Mouse (Mus musculus) intestine, postnatal 0 days (tissue): ENCODE measurements around the gene Ugt1a10. TPM values are rescaled to one million over a fixed set of nuclear protein-coding genes. Genes with fewer than 3 reads are reported as not detected.

Experiments
- ATAC-seq: fragments of 200-750 bp; cut with Nextera tagmentation; 2 replicates; pipeline ENCODE4 v1.8.0; 2017; ENCODE audit warnings: mild to moderate bottlenecking, moderate TSS enrichment, moderate library complexity
- H3K27ac ChIP-seq: fragments of 300-500 bp; sonication (generic); 2 replicates; pipeline ENCODE4 v1.5.1; 2014; ENCODE audit warnings: mild to moderate bottlenecking, low read depth, low read length, moderate library complexity
- H3K27me3 ChIP-seq: fragments of 300-500 bp; sonication (generic); replicated peaks from 2 replicates; pipeline ENCODE4 v1.6.1; 2014; ENCODE audit warnings: low read length, mixed read lengths; ENCODE audit not compliant: control insufficient read depth, insufficient read depth
- H3K36me3 ChIP-seq: fragments of 300-500 bp; sonication (generic); 2 replicates; pipeline ENCODE4 v1.6.1; 2014; ENCODE audit warnings: mild to moderate bottlenecking, moderate library complexity; ENCODE audit not compliant: control insufficient read depth, insufficient read depth
- H3K4me1 ChIP-seq: fragments of 300-500 bp; sonication (generic); replicated peaks from 2 replicates; pipeline ENCODE4 v1.6.1; 2014; ENCODE audit warnings: antibody characterized with exemption, low read length, mixed read lengths; ENCODE audit not compliant: control insufficient read depth, insufficient read depth
- H3K4me2 ChIP-seq: fragments of 300-500 bp; sonication (generic); replicated peaks from 2 replicates; pipeline ENCODE4 v1.6.1; 2014; ENCODE audit warnings: low read depth, mild to moderate bottlenecking, moderate library complexity
- H3K4me3 ChIP-seq: fragments of 300-500 bp; sonication (generic); 2 replicates; pipeline ENCODE4 v1.5.1; 2014; ENCODE audit warnings: low read depth, low read length
- H3K9ac ChIP-seq: fragments of 300-500 bp; sonication (generic); 2 replicates; pipeline ENCODE4 v1.6.1; 2014; ENCODE audit warnings: mild to moderate bottlenecking, low read depth, low read length
- H3K9me3 ChIP-seq: fragments of 300-500 bp; sonication (generic); 2 replicates; pipeline ENCODE4 v1.6.1; 2016; ENCODE audit warnings: mixed run types; ENCODE audit not compliant: control insufficient read depth
- CTCF ChIP-seq: sonication (generic); IDR thresholded peaks from 2 replicates; pipeline ENCODE4 v1.5.1; 2016; ENCODE audit warnings: low read depth, mild to moderate bottlenecking, control low read depth, antibody characterized with exemption, moderate library complexity
- WGBS: fragments of 180-500 bp; shearing (Covaris S2); extraction: QIAGEN DNeasy Blood & Tissue Kit; methylation state at CpG from one replicate; pipeline ENCODE4 v1.1.7; 2014; 5-methylcytosine and 5-hydroxymethylcytosine counted together
- polyA plus RNA-seq: library from polyadenylated mRNA; unstranded; fragments of >200 nt; fragmentation: Nextera tagmentation; extraction: Ambion mirVana; gene quantifications from 2 replicates; pipeline ENCODE4 v1.2.1, GENCODE M21; 2015

The Ugt1a10 gene
- 0.05 and 0.22 TPM in 2 replicates for polyA plus RNA-seq

- WGBS, result 54% methylated on average over 1 of the region's 1 CpGs
- no peak for ATAC-seq
- Histone ChIP-seq H3K4me3 (no peak within 1 kb of the TSS), H3K4me2 (no peak within 1 kb of the TSS), H3K27me3 (no peaks in the 10 kb centered on the region), H3K27ac (no peak within 1 kb of the TSS), H3K9ac (no peak within 1 kb of the TSS), H3K36me3 (no peaks in the 10 kb centered on the region), H3K4me1 (no peaks in the 10 kb centered on the region), H3K9me3 (no peaks in the 10 kb centered on the region)
- no peak for TF ChIP-seq CTCF
Observed at GRCm38 (mm10) chr1:88055088-88055487, at the start of gene Ugt1a10. Ugt1a10 (plus strand) TSS chr1:88055388.

- 5% methylated on average over 5 of the region's 5 CpGs for WGBS
- Histone ChIP-seq H3K4me3 (peak overlapping the region; percentile 69), H3K9ac (peak overlapping the region; percentile 88), H3K4me2 (peak overlapping the region; percentile 75), H3K27ac (peak overlapping the region; percentile 90), H3K4me1 (peaks cover 8% of the 10 kb centered on the region; the same call in 1 of the 2 replicates), H3K36me3 (peaks cover 12% of the 10 kb centered on the region; the same call in 1 of the 2 replicates), H3K9me3 (no peaks in the 10 kb centered on the region), H3K27me3 (no peaks in the 10 kb centered on the region)
- no peak for TF ChIP-seq CTCF
- peak; percentile 30; the same call in 1 of the 2 replicates for ATAC-seq
Observed at GRCm38 (mm10) chr1:88007692-88008210, 47.4 kb upstream of the Ugt1a10 start.

- no peak for TF ChIP-seq CTCF
- WGBS, result under 1% methylated on average over 43 of the region's 45 CpGs
- peak; percentile 75 for ATAC-seq
Observed at GRCm38 (mm10) chr1:88008211-88008697, 46.9 kb upstream of the Ugt1a10 start, which contains the start of gene Usp40. Usp40 (minus strand) TSS chr1:88008551.

GRCm38 (mm10) chr1:88008735-88009134, 46.5 kb upstream of the Ugt1a10 start:
- H3K4me2 ChIP-seq, result peak overlapping the region; percentile 75
- no peaks in the 10 kb centered on the region for H3K9me3 ChIP-seq
- 45% methylated on average over 4 of the region's 4 CpGs for WGBS
- peak overlapping the region; percentile 69 for H3K4me3 ChIP-seq
- H3K4me1 ChIP-seq, result peaks cover 8% of the 10 kb centered on the region; the same call in 1 of the 2 replicates
- H3K27ac ChIP-seq, result no peak overlapping the region
- no peaks in the 10 kb centered on the region for H3K27me3 ChIP-seq
- no peak for TF ChIP-seq CTCF
- ATAC-seq, result no peak
- H3K36me3 ChIP-seq, result 0 out of 2 replicates have a peak, but pooled peaks cover 3% of the 10 kb centered on the region
- no peak overlapping the region; the same call in 1 of the 2 replicates for H3K9ac ChIP-seq

More at GRCm38 (mm10) chr1:88008211-88008697, 46.9 kb upstream of the Ugt1a10 start, which contains the start of gene Usp40:
- H3K27me3 ChIP-seq, result no peaks in the 10 kb centered on the region
- no peaks in the 10 kb centered on the region for H3K9me3 ChIP-seq
- H3K4me1 ChIP-seq, result peaks cover 8% of the 10 kb centered on the region; the same call in 1 of the 2 replicates
- peak within 1 kb of the TSS; percentile 69 for H3K4me3 ChIP-seq
- H3K27ac ChIP-seq, result peak within 1 kb of the TSS; percentile 90
- peaks cover 7% of the 10 kb centered on the region; the same call in 1 of the 2 replicates for H3K36me3 ChIP-seq
- peak within 1 kb of the TSS; percentile 88 for H3K9ac ChIP-seq
- H3K4me2 ChIP-seq, result peak within 1 kb of the TSS; percentile 75

GRCm38 (mm10) chr1:88009521-88009920, 45.7 kb upstream of the Ugt1a10 start:
- H3K36me3 ChIP-seq, result no peaks in the 10 kb centered on the region
- no peak for ATAC-seq
- H3K9ac ChIP-seq, result no peak overlapping the region
- H3K27me3 ChIP-seq, result no peaks in the 10 kb centered on the region
- H3K4me1 ChIP-seq, result peaks cover 8% of the 10 kb centered on the region; the same call in 1 of the 2 replicates
- 62% methylated on average over 3 of the region's 3 CpGs for WGBS
- H3K4me3 ChIP-seq, result no peak overlapping the region
- no peak overlapping the region for H3K4me2 ChIP-seq
- no peak for TF ChIP-seq CTCF
- no peak overlapping the region for H3K27ac ChIP-seq
- H3K9me3 ChIP-seq, result no peaks in the 10 kb centered on the region

- Histone ChIP-seq H3K9ac (no peak overlapping the region), H3K4me2 (no peak overlapping the region), H3K4me1 (peaks cover 2% of the 10 kb centered on the region; the same call in 1 of the 2 replicates), H3K36me3 (no peaks in the 10 kb centered on the region), H3K27ac (0 out of 2 replicates have a peak overlapping the region, but pooled peaks have one; percentile 42), H3K4me3 (no peak overlapping the region), H3K9me3 (no peaks in the 10 kb centered on the region), H3K27me3 (no peaks in the 10 kb centered on the region)
- TF ChIP-seq CTCF, result no peak
- 35% methylated on average over 3 of the region's 3 CpGs for WGBS
- ATAC-seq, result peak; percentile 67
Observed at GRCm38 (mm10) chr1:88013726-88014125, 41.5 kb upstream of the Ugt1a10 start.
